Mouse (Mus musculus): ENCODE data around the gene Scgb1a1. TPM values are rescaled to one million over a fixed set of nuclear protein-coding genes. Genes with fewer than 3 reads are reported as not detected.
"Not testable (repeated sequence)": the region's sequence is repeated elsewhere in the genome, so short reads cannot be mapped to it uniquely, and the experiment has no call there.

Gene Scgb1a1
- polyA plus RNA-seq (2015; fragmentation: Nextera tagmentation; extraction: Ambion mirVana) = not detected in 2 replicates

- Histone ChIP-seq H3K9me3 (no peaks in the 10 kb centered on the region), H3K4me3 (no peak within 1 kb of the TSS), H3K9ac (no peak within 1 kb of the TSS), H3K36me3 (no peaks in the 10 kb centered on the region), H3K27ac (replicated peaks) (no peak within 1 kb of the TSS), H3K4me2 (no peak within 1 kb of the TSS), H3K4me1 (peaks cover 13% of the 10 kb centered on the region), H3K27me3 (replicated peaks) (no peaks in the 10 kb centered on the region)
- WGBS = 77% methylated on average over 4 of the region's 4 CpGs
- ATAC-seq (ENCODE audit: extremely low read depth, insufficient number of reproducible peaks, low FRiP score, low TSS enrichment) = no peak
These were observed at the start of gene Scgb1a1 for GRCm38 (mm10) chr19:9087821-9088220. Gene Scgb1a1, minus strand, starts transcription at chr19:9087958.

- WGBS = 71% methylated on average over 1 of the region's 1 CpGs
- Histone ChIP-seq H3K4me1 (peaks cover 15% of the 10 kb centered on the region; the same call in 1 of the 2 replicates), H3K9me3 (no peaks in the 10 kb centered on the region), H3K27me3 (replicated peaks) (no peaks in the 10 kb centered on the region), H3K27ac (replicated peaks) (no peak overlapping the region), H3K36me3 (0 out of 2 replicates have a peak, but pooled peaks cover 5% of the 10 kb centered on the region), H3K4me2 (no peak overlapping the region), H3K9ac (no peak overlapping the region), H3K4me3 (no peak overlapping the region)
- ATAC-seq (ENCODE audit: extremely low read depth, insufficient number of reproducible peaks, low FRiP score, low TSS enrichment) = no peak
These were observed 49.4 kb upstream of the Scgb1a1 start for GRCm38 (mm10) chr19:9137159-9137558.

DNA sequence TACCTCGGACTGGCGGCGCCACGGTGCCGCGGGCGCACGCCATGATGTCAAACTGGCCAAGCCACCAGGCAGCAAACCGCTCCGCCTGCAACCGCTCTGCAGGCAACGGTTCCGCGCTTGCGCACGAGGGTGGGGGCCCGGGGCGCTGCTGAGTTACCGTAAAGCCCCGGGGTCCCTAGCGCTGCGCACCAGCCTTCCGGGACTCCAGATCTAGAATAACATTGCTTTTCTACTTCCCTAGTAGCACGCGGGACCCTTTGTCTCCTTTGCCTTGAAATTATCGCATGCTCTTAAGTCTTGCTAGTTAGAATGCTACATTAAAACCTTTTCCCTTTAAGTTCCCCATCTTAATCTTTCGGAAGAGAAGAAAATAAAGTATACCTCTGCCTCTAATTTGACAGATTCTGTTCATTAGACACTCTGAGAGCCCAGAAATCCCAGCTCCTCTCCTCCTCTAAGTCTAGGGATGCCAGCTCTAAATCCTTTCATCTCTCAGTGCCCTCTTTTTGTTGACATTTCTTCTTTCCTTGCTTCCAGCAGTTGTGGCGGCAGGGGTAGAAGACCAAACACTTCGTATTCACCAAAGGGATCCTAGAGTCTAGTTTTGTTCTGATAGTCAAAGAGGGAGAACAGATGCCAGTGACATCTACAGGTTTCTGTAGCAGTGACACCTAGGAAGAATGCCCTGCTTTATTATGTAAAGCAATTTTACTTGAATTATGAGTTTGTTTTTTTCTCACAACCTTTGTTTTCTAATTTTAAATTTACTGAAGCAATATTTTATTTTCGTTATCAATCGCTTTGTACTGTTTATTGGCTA is 48.0 kb upstream of the Scgb1a1 start, which contains the start of gene Asrgl1:
Gene Asrgl1, minus strand, starts transcription at position 125 of the 820 bp plus-strand sequence.
- H3K36me3 ChIP-seq = 0 out of 2 replicates have a peak, but pooled peaks cover 5% of the 10 kb centered on the region
- H3K4me3 ChIP-seq = peak within 1 kb of the TSS; percentile 86
- ATAC-seq (ENCODE audit: extremely low read depth, insufficient number of reproducible peaks, low FRiP score, low TSS enrichment) = peak; percentile 87
- H3K27ac ChIP-seq (replicated peaks) = 0 out of 2 replicates have a peak within 1 kb of the TSS, but pooled peaks have one; percentile 34
- H3K4me2 ChIP-seq = peak within 1 kb of the TSS; percentile 100
- H3K9ac ChIP-seq = peak within 1 kb of the TSS; percentile 91
- peaks cover 15% of the 10 kb centered on the region; the same call in 1 of the 2 replicates for H3K4me1 ChIP-seq
- H3K27me3 ChIP-seq (replicated peaks) = no peaks in the 10 kb centered on the region
- WGBS = 11% methylated on average over 31 of the region's 31 CpGs
- no peaks in the 10 kb centered on the region for H3K9me3 ChIP-seq

DNA sequence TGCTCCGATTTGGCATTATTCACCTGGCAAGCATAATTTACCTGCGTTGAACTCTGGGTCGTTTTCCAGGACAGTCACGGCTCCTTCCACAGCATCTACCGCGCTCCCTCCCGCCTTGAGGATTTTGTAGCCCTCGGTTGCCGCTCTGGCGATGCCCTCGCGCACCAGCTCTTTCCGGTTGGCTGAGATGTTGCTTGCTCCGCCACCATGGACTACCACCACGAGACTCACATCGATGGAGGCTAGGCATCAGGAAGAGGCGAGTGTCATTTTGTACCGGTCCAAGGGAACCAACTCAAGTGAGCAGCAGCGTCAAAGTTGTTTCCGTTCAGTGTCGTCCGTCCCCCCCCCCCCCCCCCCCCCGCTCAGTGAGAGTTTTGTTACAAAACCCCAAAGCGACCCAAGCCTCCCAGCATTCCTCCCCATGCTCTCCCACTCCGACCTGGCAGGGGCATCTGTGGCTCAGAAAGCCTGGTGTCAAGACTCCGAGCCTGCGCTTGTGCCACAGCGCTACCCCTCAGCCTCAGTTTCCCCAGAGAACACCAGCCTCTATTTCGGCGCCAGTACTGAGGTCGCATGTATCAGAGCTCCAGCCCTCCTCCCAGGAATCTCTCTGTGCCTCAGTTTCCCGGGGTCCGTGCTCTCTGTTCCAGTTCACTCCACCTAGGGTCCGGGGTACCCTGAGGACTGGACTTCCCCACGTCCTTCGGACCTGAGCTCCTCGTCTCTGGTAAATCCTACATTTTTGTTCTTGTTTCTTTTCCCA is 47.2 kb upstream of the Scgb1a1 start:
- peak; percentile 23; the same call in 1 of the 2 replicates for ATAC-seq (ENCODE audit: extremely low read depth, insufficient number of reproducible peaks, low FRiP score, low TSS enrichment)
- WGBS = 2% methylated on average over 35 of the region's 37 CpGs

GRCm38 (mm10) chr19:9129996-9130395 is 42.2 kb upstream of the Scgb1a1 start:
- no peak overlapping the region for H3K4me2 ChIP-seq
- no peaks in the 10 kb centered on the region for H3K27me3 ChIP-seq (replicated peaks)
- H3K27ac ChIP-seq (replicated peaks) = no peak overlapping the region
- peaks cover 20% of the 10 kb centered on the region for H3K36me3 ChIP-seq
- 56% methylated on average over 1 of the region's 1 CpGs for WGBS
- H3K9me3 ChIP-seq = no peaks in the 10 kb centered on the region
- ATAC-seq (ENCODE audit: extremely low read depth, insufficient number of reproducible peaks, low FRiP score, low TSS enrichment) = no peak
- H3K9ac ChIP-seq = no peak overlapping the region
- peaks cover 13% of the 10 kb centered on the region; the same call in 1 of the 2 replicates for H3K4me1 ChIP-seq
- H3K4me3 ChIP-seq = no peak overlapping the region

More for the DNA sequence above, 47.2 kb upstream of the Scgb1a1 start:
- H3K4me2 ChIP-seq = peak overlapping the region; percentile 100
- H3K27me3 ChIP-seq (replicated peaks) = no peaks in the 10 kb centered on the region
- 0 out of 2 replicates have a peak, but pooled peaks cover 5% of the 10 kb centered on the region for H3K36me3 ChIP-seq
- H3K9ac ChIP-seq = peak overlapping the region; percentile 91
- peak overlapping the region; percentile 86 for H3K4me3 ChIP-seq
- 0 out of 2 replicates have a peak overlapping the region, but pooled peaks have one; percentile 34 for H3K27ac ChIP-seq (replicated peaks)
- no peaks in the 10 kb centered on the region for H3K9me3 ChIP-seq
- H3K4me1 ChIP-seq = peaks cover 15% of the 10 kb centered on the region; the same call in 1 of the 2 replicates

GRCm38 (mm10) chr19:9128499-9129194 is 40.9 kb upstream of the Scgb1a1 start:
- H3K9ac ChIP-seq = no peak overlapping the region
- no peak for ATAC-seq (ENCODE audit: extremely low read depth, insufficient number of reproducible peaks, low FRiP score, low TSS enrichment)

GRCm38 (mm10) chr19:9123986-9124385 is 36.2 kb upstream of the Scgb1a1 start:
- H3K9me3 ChIP-seq; H3K4me2 ChIP-seq; ATAC-seq (ENCODE audit: extremely low read depth, insufficient number of reproducible peaks, low FRiP score, low TSS enrichment); H3K4me1 ChIP-seq; H3K27me3 ChIP-seq (replicated peaks); H3K4me3 ChIP-seq; H3K27ac ChIP-seq (replicated peaks); H3K9ac ChIP-seq: not testable (repeated sequence)
- 92% methylated on average over 2 of the region's 2 CpGs for WGBS
- H3K36me3 ChIP-seq = peaks cover 15% of the 10 kb centered on the region

More at GRCm38 (mm10) chr19:9128499-9129194, 40.9 kb upstream of the Scgb1a1 start:
- Histone ChIP-seq H3K36me3 (peaks cover 20% of the 10 kb centered on the region), H3K4me3 (no peak overlapping the region), H3K4me1 (0 out of 2 replicates have a peak, but pooled peaks cover 6% of the 10 kb centered on the region), H3K9me3 (no peaks in the 10 kb centered on the region), H3K27ac (replicated peaks) (no peak overlapping the region), H3K4me2 (no peak overlapping the region), H3K27me3 (replicated peaks) (no peaks in the 10 kb centered on the region)
- WGBS = 85% methylated on average over 4 of the region's 4 CpGs

DNA sequence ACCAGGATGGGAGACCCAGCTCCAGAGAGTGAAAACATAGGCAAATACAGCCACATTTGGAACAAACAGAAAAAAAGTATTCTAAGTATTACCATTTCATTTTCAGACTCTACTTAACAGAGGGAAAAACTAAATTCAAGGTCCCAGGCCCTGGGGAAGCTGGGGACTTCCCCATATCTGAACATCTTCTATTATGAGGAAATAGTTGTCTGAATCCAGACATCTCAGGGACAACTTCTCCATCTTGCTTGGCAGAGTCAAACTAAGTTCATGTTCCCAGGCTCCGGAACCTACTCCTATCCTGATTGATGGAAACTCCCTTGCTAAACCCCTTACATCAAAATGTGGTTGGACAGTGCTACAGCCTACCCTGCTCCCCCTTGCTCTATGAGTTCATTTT is 34.6 kb upstream of the Scgb1a1 start:
- no peak overlapping the region for H3K4me3 ChIP-seq
- H3K4me2 ChIP-seq = no peak overlapping the region
- peaks cover 8% of the 10 kb centered on the region for H3K36me3 ChIP-seq
- 86% methylated on average over 1 of the region's 1 CpGs for WGBS
- no peaks in the 10 kb centered on the region for H3K9me3 ChIP-seq
- no peak overlapping the region for H3K9ac ChIP-seq
- peaks cover 7% of the 10 kb centered on the region for H3K4me1 ChIP-seq
- H3K27me3 ChIP-seq (replicated peaks) = no peaks in the 10 kb centered on the region
- H3K27ac ChIP-seq (replicated peaks) = no peak overlapping the region
- no peak for ATAC-seq (ENCODE audit: extremely low read depth, insufficient number of reproducible peaks, low FRiP score, low TSS enrichment)

- Histone ChIP-seq H3K4me3 (no peak overlapping the region), H3K9me3 (no peaks in the 10 kb centered on the region), H3K4me1 (peaks cover 15% of the 10 kb centered on the region), H3K36me3 (peaks cover 7% of the 10 kb centered on the region), H3K4me2 (no peak overlapping the region), H3K9ac (no peak overlapping the region), H3K27ac (replicated peaks) (no peak overlapping the region), H3K27me3 (replicated peaks) (no peaks in the 10 kb centered on the region)
- 91% methylated on average over 3 of the region's 3 CpGs for WGBS
- no peak for ATAC-seq (ENCODE audit: extremely low read depth, insufficient number of reproducible peaks, low FRiP score, low TSS enrichment)
These were observed 32.1 kb upstream of the Scgb1a1 start for GRCm38 (mm10) chr19:9119655-9120425.

DNA sequence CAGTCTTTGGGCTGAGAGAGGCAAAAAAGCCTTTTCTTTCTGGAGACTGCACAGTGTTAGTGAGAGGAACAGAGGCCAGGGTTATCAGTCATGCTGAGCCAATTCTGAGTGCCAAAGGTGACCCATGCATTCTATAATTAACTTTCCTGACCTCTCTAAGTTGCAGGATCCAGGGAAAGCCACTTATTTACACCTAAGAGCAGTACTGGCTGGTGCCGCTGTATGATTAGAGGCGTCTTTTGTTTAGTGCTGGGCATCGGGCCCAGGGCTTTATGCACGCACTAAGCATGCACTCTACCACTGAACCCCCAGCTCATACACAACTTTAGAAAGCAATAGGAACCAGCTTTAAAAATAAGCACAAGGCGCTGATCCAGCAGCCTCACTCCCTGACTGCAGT is 29.5 kb upstream of the Scgb1a1 start:
- Histone ChIP-seq H3K4me1 (peaks cover 19% of the 10 kb centered on the region), H3K27ac (replicated peaks) (peak overlapping the region; percentile 72), H3K27me3 (replicated peaks) (no peaks in the 10 kb centered on the region), H3K9me3 (no peaks in the 10 kb centered on the region), H3K4me3 (no peak overlapping the region), H3K36me3 (peaks cover 27% of the 10 kb centered on the region), H3K9ac (peak overlapping the region; percentile 28), H3K4me2 (peak overlapping the region; percentile 27)
- WGBS = 42% methylated on average over 5 of the region's 5 CpGs
- ATAC-seq (ENCODE audit: extremely low read depth, insufficient number of reproducible peaks, low FRiP score, low TSS enrichment) = no peak; the same call in 1 of the 2 replicates

All from heart, embryonic 13.5 days (tissue).